Mouse (Mus musculus): ENCODE measurements around the gene Gm379.

The Gm379 gene

DNA sequence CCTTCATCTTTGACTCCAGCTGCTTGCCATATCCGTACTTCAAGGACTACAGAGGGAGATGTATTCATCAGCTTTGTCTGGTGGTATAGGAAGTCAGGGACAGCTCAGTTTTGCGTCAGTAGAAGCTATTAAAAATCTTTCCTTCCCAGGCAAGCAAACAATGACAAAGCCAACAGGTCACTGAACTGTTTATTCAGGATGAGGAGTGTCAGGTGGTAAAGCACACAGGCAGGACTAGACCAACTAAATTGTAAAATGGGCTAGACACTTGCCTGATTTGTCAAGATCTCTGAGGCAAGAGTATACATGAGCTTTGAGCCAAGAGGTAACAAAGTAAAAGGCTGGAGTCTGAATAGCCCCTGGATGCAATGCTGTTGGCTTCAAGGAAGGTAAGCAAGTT, at the start of gene Gm379:
Gm379 (minus strand) TSS at position 7 of the 400 bp plus-strand sequence.
- DNase-seq, result no peak

DNA sequence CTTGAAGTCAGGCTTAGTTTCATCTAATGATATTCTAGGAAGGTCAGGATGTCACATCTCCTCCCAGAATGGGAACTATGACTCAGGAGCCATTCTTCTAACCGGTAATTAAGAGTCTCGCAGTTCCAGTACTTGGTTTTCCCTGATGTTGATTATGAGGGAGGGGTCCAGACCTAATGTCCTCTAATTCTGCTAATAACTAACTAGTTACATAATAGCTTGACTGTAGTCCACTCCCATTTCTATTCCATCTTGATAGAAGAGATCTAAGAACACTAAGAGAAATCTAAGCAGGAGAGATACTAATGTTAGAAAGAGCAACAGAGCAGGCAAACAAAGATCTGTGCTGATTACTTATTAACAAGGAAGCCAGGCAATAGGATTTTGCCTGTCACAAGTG, 39.6 kb upstream of the Gm379 start:
- DNase-seq, result no peak

DNA sequence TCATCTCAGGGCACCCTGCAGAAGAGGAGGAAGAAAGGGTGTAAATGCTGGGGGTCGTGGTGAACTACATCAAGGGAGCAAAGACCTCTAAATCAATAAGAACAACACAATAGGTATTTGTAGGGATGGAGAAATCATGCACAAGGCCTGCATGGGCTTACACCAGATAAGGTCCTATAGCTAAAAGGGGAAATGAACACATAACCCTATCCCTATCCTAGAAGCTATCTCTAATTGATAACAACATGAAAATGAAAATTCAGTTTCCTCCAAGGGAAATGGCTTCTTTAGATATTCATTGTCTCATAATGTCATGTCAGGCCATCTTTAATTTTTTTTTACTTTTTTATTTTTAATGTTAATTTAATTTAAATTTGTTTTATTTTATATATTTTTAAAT, 4.2 kb upstream of the Gm379 start:
- DNase-seq, result no peak

DNA sequence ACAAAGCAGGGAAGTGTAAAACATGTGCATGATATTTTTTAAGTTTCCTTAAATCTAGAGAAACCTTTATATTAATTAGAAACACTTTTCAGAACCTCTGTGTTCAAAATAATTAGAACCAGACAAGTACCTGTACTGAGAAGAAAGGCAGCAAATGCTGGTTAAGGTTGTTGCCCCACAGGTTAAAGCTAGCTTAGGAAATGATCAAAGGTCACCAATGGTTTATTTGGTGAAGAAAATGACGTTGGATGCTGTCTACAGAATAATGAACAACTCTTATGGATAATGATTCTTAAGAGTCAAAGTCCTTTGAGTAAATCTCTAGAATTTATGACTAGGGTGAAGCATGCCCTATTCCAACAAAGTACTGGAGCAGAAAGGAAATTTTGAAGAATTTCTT, 42.7 kb downstream of the Gm379 start:
- DNase-seq, result no peak

DNA sequence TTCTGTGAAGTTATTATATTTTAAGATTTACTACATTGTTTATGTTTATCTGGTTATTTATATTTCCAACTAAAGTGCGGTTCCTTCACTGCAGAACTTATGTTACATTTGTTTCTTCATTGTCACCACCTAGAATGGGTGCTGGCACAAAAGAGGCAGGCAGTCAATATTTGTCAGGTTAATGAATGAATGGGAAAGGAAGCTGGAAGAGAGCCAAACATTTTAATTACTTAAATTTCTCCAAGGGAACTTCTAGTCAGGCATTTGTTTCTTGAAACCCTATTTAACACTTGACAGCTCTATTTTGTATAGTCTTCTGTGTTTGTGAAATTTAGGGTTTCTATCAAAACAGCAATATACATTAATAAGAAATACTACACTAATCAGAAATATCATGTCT, 43.8 kb downstream of the Gm379 start:
- no peak for DNase-seq

Measured in lung, postnatal 14 days (tissue).